Mouse (Mus musculus): ENCODE results near the gene Clk2. TPM values are rescaled to one million over a fixed set of nuclear protein-coding genes. Genes with fewer than 3 reads are reported as not detected.
"Not testable (repeated sequence)": the region's sequence is repeated elsewhere in the genome, so short reads cannot be mapped to it uniquely, and the experiment has no call there.

The Clk2 gene
- total RNA-seq, 2 experiments from 2014 or later, result 23.3 to 23.6 TPM

- intact Hi-C loops (cut with DNase I), result loop anchor here (5.0 kb wide), 2 partner anchors 41 to 66 kb away; partner anchors contain the start of gene Rusc1
Measured at GRCm38 (mm10) chr3:89158651-89159050, 5.9 kb upstream of the Clk2 start.

GRCm38 (mm10) chr3:89159211-89159610 is 5.4 kb upstream of the Clk2 start:
- DNase-seq, result peak; percentile 68 to 80
- intact Hi-C loops (cut with DNase I), result loop anchor here (5.0 kb wide), 2 partner anchors 42 to 67 kb away; partner anchors contain the start of gene Rusc1

More at GRCm38 (mm10) chr3:89158651-89159050, 5.9 kb upstream of the Clk2 start:
- no peak for DNase-seq

- intact Hi-C loops (cut with DNase I), result loop anchor here (5.0 kb wide), 2 partner anchors 42 to 67 kb away; partner anchors contain the start of gene Rusc1
- DNase-seq, result peak; percentile 62 to 74
Measured at GRCm38 (mm10) chr3:89159616-89160344, 4.8 kb upstream of the Clk2 start, which contains the start of gene Hcn3. Gene Hcn3, minus strand, starts transcription at chr3:89160196.

- intact Hi-C loops (cut with DNase I), result not testable (repeated sequence)
Measured at GRCm38 (mm10) chr3:89161207-89161606, 3.4 kb upstream of the Clk2 start.

GRCm38 (mm10) chr3:89161786-89162185 is 2.8 kb upstream of the Clk2 start:
- DNase-seq, result no peak
- intact Hi-C loops (cut with DNase I), result no loop called here

More at GRCm38 (mm10) chr3:89161207-89161606, 3.4 kb upstream of the Clk2 start:
- DNase-seq, result not testable (repeated sequence)

GRCm38 (mm10) chr3:89163123-89163522 is 1.5 kb upstream of the Clk2 start:
- DNase-seq, result no peak
- intact Hi-C loops (cut with DNase I), result no loop called here

- no peak for DNase-seq
- intact Hi-C loops (cut with DNase I), result loop anchor here (2.0 kb wide), 1 partner anchor 51 kb away; the partner anchor contains the start of gene Thbs3
Measured at GRCm38 (mm10) chr3:89163643-89164245, 851 bp upstream of the Clk2 start.

GRCm38 (mm10) chr3:89165268-89165870 is 774 bp downstream of the Clk2 start:
- no peak for DNase-seq
- intact Hi-C loops (cut with DNase I), result loop anchor here (2.0 to 5.0 kb wide), 2 partner anchors 49 to 63 kb away; partner anchors contain the start of genes Fdps, Gm43738 and Thbs3

GRCm38 (mm10) chr3:89166945-89167344 is 2.4 kb downstream of the Clk2 start:
- intact Hi-C loops (cut with DNase I), result loop anchor here (5.0 kb wide), 1 partner anchor 65 kb away; the partner anchor contains the start of genes Fdps and Gm43738
- no peak for DNase-seq

- no peak for DNase-seq
- intact Hi-C loops (cut with DNase I), result no loop called here
Measured at GRCm38 (mm10) chr3:89174844-89175243, 10.2 kb downstream of the Clk2 start.

- intact Hi-C loops (cut with DNase I), result no loop called here
- DNase-seq, result no peak
Measured at GRCm38 (mm10) chr3:89175544-89175943, 10.9 kb downstream of the Clk2 start.

GRCm38 (mm10) chr3:89176421-89176820 is 11.8 kb downstream of the Clk2 start:
- no peak for DNase-seq
- intact Hi-C loops (cut with DNase I), result no loop called here

- DNase-seq, result peak; percentile 83 to 84
- intact Hi-C loops (cut with DNase I), result no loop called here
Measured at GRCm38 (mm10) chr3:89177242-89178106, 12.9 kb downstream of the Clk2 start, which contains the start of gene Scamp3. Gene Scamp3, plus strand, starts transcription at chr3:89177473.

GRCm38 (mm10) chr3:89178107-89178385 is 13.5 kb downstream of the Clk2 start:
- intact Hi-C loops (cut with DNase I), result no loop called here
- no peak for DNase-seq

- intact Hi-C loops (cut with DNase I), result no loop called here
- no peak for DNase-seq
Measured at GRCm38 (mm10) chr3:89179056-89179455, 14.5 kb downstream of the Clk2 start.

- no peak for DNase-seq
- intact Hi-C loops (cut with DNase I), result no loop called here
Measured at GRCm38 (mm10) chr3:89181749-89182500, 17.3 kb downstream of the Clk2 start.

GRCm38 (mm10) chr3:89182531-89183057 is 18.0 kb downstream of the Clk2 start:
- intact Hi-C loops (cut with DNase I), result no loop called here
- DNase-seq, result no peak

- intact Hi-C loops (cut with DNase I), result no loop called here
Measured at GRCm38 (mm10) chr3:89183058-89183958, 18.7 kb downstream of the Clk2 start, which contains the start of gene Fam189b. Gene Fam189b, plus strand, starts transcription at chr3:89183143.

More at GRCm38 (mm10) chr3:89183058-89183958, 18.7 kb downstream of the Clk2 start, which contains the start of gene Fam189b:
- peak; percentile 81 to 82 for DNase-seq

All from heart, postnatal 14 days (tissue).